Mouse (Mus musculus): ENCODE data around the gene Gm45521. TPM values are rescaled to one million over a fixed set of nuclear protein-coding genes. Genes with fewer than 3 reads are reported as not detected.

Gm45521 gene
- polyA plus RNA-seq, 1 experiment from 2014 or later: not detected

DNA sequence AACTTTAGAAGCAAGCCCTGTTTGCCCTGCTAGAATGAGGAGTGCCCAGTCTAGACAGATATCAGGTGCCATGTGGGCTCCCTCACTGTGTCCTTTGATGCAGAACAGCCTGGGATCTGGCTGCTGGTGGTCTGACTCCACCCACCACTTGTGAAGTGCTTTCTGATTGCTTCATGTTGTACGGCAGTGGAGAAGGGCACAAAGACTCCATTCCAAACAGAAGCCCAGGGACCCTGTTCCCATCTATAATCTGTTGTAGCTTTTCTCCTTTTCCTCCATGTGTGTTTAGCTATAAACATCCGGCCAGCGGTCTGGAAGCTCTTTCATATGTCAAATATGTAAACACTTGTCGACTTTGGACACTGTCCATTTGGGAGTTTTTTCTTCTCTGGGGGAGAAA lies 37.2 kb upstream of the Gm45521 start:
- Histone ChIP-seq H3K4me3 (ENCODE audit: low read depth, low read length) (no peak overlapping the region), H3K27me3 (ENCODE audit: control insufficient read depth, insufficient read depth, low read length) (no peaks in the 10 kb centered on the region), H3K9ac (ENCODE audit: low read length) (no peak overlapping the region), H3K36me3 (ENCODE audit: control insufficient read depth, insufficient read depth, low read length) (peaks cover 25% of the 10 kb centered on the region), H3K4me2 (replicated peaks; ENCODE audit: low read depth) (no peak overlapping the region), H3K4me1 (replicated peaks; ENCODE audit: control insufficient read depth, insufficient read depth) (no peaks in the 10 kb centered on the region), H3K9me3 (ENCODE audit: control insufficient read depth, low read length) (no peaks in the 10 kb centered on the region), H3K27ac (replicated peaks) (no peak overlapping the region; the same call in 1 of the 2 replicates)
- ATAC-seq (ENCODE audit: low FRiP score, low TSS enrichment): peak; percentile 31; the same call in 1 of the 2 replicates
- no peak for DNase-seq (ENCODE audit: low spot score)
- TF ChIP-seq EP300 (optimal IDR thresholded peaks at IDR 0.05) (peak; percentile 54), CTCF (IDR thresholded peaks at IDR 0.05; ENCODE audit: low read depth) (no peak)
- WGBS: 31% methylated on average over 4 of the region's 4 CpGs

DNA sequence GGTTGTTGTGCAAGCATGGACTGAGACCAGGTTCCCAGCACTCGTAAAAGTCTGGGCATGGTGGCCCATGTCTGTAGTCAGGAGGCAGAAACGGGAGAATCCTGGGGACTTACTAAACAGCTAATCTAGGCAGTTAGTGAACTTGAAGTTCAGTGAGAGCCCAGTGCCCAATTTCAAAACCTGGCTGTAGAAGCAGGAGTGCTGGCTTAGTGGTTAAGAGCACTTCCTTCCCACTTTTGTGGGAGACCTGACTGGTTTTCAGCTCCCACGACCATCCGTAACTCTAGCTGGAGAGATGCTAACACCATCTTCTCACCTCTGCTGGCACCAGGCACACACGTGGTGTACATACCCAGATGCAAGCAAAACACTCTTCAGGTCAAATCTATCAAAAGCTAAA lies 35.6 kb upstream of the Gm45521 start:
- H3K36me3 ChIP-seq (ENCODE audit: control insufficient read depth, insufficient read depth, low read length): peaks cover 23% of the 10 kb centered on the region
- 90% methylated on average over 5 of the region's 5 CpGs for WGBS

DNA sequence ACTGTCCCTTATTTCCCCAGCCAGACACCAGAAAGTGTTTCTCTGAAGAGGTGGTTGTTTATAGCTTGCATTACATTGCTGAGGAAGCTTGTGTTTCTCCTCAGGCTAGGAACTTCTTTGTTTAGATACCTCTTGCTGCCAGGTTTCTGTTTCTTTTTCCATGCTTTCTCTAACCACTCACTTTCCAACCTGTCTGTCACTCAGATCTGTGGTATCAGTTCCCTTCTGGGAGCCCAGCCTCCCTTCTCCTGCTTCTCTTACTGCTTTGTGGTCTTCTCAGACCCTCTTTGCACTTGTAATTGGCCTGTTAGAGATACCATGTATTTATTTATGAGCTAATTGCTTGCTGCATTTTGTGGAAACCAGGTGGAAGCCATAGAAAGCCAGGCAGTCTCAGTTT lies 33.5 kb upstream of the Gm45521 start:
- no peaks in the 10 kb centered on the region for H3K4me1 ChIP-seq (replicated peaks; ENCODE audit: control insufficient read depth, insufficient read depth)
- no peaks in the 10 kb centered on the region for H3K27me3 ChIP-seq (ENCODE audit: control insufficient read depth, insufficient read depth, low read length)
- no peak for TF ChIP-seq CTCF (IDR thresholded peaks at IDR 0.05; ENCODE audit: low read depth)
- no peak for TF ChIP-seq EP300 (optimal IDR thresholded peaks at IDR 0.05)
- no peaks in the 10 kb centered on the region for H3K9me3 ChIP-seq (ENCODE audit: control insufficient read depth, low read length)
- no peak overlapping the region for H3K9ac ChIP-seq (ENCODE audit: low read length)
- ATAC-seq (ENCODE audit: low FRiP score, low TSS enrichment) (no peak), DNase-seq (ENCODE audit: low spot score) (no peak)
- H3K4me2 ChIP-seq (replicated peaks; ENCODE audit: low read depth): no peak overlapping the region
- H3K4me3 ChIP-seq (ENCODE audit: low read depth, low read length): no peak overlapping the region
- H3K36me3 ChIP-seq (ENCODE audit: control insufficient read depth, insufficient read depth, low read length): peaks cover 30% of the 10 kb centered on the region; the same call in 1 of the 2 replicates
- no peak overlapping the region for H3K27ac ChIP-seq (replicated peaks)

More for the DNA sequence above, 35.6 kb upstream of the Gm45521 start:
- no peaks in the 10 kb centered on the region for H3K4me1 ChIP-seq (replicated peaks; ENCODE audit: control insufficient read depth, insufficient read depth)
- no peaks in the 10 kb centered on the region for H3K9me3 ChIP-seq (ENCODE audit: control insufficient read depth, low read length)
- H3K4me3 ChIP-seq (ENCODE audit: low read depth, low read length): no peak overlapping the region
- no peaks in the 10 kb centered on the region for H3K27me3 ChIP-seq (ENCODE audit: control insufficient read depth, insufficient read depth, low read length)
- no peak for TF ChIP-seq CTCF (IDR thresholded peaks at IDR 0.05; ENCODE audit: low read depth)
- no peak for TF ChIP-seq EP300 (optimal IDR thresholded peaks at IDR 0.05)
- H3K27ac ChIP-seq (replicated peaks): no peak overlapping the region
- ATAC-seq (ENCODE audit: low FRiP score, low TSS enrichment): no peak
- no peak overlapping the region for H3K9ac ChIP-seq (ENCODE audit: low read length)
- DNase-seq (ENCODE audit: low spot score): no peak
- no peak overlapping the region for H3K4me2 ChIP-seq (replicated peaks; ENCODE audit: low read depth)

DNA sequence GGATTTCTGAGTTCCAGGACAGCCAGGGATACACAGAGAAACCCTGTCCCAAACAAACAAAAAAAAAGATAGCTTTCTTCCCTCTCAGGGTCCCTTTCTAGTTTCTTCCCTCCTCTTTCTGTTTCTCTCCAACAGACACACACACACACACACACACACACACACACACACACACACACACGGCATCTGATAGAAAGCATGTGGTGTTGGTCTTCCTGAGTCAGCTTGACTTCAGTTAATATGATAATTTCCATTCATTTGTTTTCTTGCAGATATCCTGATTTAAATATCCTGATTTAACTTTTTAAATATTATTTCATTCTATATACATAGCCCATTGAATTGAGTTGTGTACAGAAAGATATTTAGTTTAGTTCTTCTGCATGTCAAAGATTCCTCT lies 28.7 kb upstream of the Gm45521 start:
- DNase-seq (ENCODE audit: low spot score): no peak
- no peak overlapping the region for H3K9ac ChIP-seq (ENCODE audit: low read length)
- no peak overlapping the region for H3K27ac ChIP-seq (replicated peaks)
- no peak overlapping the region for H3K4me2 ChIP-seq (replicated peaks; ENCODE audit: low read depth)
- no peaks in the 10 kb centered on the region for H3K27me3 ChIP-seq (ENCODE audit: control insufficient read depth, insufficient read depth, low read length)
- no peaks in the 10 kb centered on the region for H3K4me1 ChIP-seq (replicated peaks; ENCODE audit: control insufficient read depth, insufficient read depth)
- no peak for ATAC-seq (ENCODE audit: low FRiP score, low TSS enrichment)
- H3K4me3 ChIP-seq (ENCODE audit: low read depth, low read length): no peak overlapping the region
- no peak for TF ChIP-seq CTCF (IDR thresholded peaks at IDR 0.05; ENCODE audit: low read depth)
- no peak for TF ChIP-seq EP300 (optimal IDR thresholded peaks at IDR 0.05)
- WGBS: 44% methylated on average over 1 of the region's 1 CpGs
- H3K36me3 ChIP-seq (ENCODE audit: control insufficient read depth, insufficient read depth, low read length): peaks cover 42% of the 10 kb centered on the region
- H3K9me3 ChIP-seq (ENCODE audit: control insufficient read depth, low read length): no peaks in the 10 kb centered on the region

DNA sequence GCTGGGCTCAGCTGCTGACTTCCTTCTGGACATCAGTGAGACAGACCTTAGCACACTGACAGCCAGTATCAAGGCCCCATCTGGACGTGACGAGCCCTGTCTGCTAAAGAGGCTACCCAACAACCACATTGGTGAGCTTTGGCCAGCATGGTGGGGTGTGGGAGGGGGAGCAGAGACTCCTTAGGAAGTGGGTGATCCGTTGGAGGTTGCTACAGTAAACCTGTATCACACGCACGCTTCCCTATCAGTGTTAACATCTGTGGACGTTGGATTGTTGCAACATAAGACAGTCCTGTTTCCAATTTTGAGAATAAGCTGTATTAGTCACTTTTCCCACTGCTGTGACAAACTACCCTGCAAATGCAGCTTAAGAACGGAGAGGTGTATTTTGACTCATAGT lies 28.1 kb upstream of the Gm45521 start:
- no peak for ATAC-seq (ENCODE audit: low FRiP score, low TSS enrichment)
- H3K9me3 ChIP-seq (ENCODE audit: control insufficient read depth, low read length): no peaks in the 10 kb centered on the region
- H3K9ac ChIP-seq (ENCODE audit: low read length): no peak overlapping the region
- no peak overlapping the region for H3K27ac ChIP-seq (replicated peaks)
- no peaks in the 10 kb centered on the region for H3K4me1 ChIP-seq (replicated peaks; ENCODE audit: control insufficient read depth, insufficient read depth)
- no peaks in the 10 kb centered on the region for H3K27me3 ChIP-seq (ENCODE audit: control insufficient read depth, insufficient read depth, low read length)
- no peak for DNase-seq (ENCODE audit: low spot score)
- peaks cover 40% of the 10 kb centered on the region for H3K36me3 ChIP-seq (ENCODE audit: control insufficient read depth, insufficient read depth, low read length)
- WGBS: 83% methylated on average over 7 of the region's 7 CpGs
- no peak overlapping the region for H3K4me3 ChIP-seq (ENCODE audit: low read depth, low read length)
- TF ChIP-seq CTCF (IDR thresholded peaks at IDR 0.05; ENCODE audit: low read depth): no peak
- no peak for TF ChIP-seq EP300 (optimal IDR thresholded peaks at IDR 0.05)
- H3K4me2 ChIP-seq (replicated peaks; ENCODE audit: low read depth): no peak overlapping the region

DNA sequence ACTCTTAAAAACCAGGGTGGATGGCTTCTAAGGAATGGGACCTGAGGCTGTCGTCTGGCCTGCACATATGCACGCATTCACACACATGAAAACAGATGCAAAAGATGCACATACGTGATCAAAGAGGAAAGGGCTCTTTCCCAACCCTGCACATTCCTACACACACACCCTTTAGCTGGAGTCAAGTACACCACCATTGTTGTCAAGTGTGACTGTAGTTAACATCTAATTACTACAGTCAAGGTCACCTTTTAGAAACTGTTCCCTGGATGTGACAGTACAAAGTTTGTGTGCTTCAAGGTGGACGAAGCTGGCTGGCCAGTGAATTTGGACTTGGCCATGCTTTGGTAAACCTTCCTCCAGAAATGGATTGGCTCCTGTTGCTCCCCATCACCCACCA lies 24.9 kb upstream of the Gm45521 start:
- DNase-seq (ENCODE audit: low spot score): no peak
- no peak for ATAC-seq (ENCODE audit: low FRiP score, low TSS enrichment)
- peaks cover 29% of the 10 kb centered on the region for H3K36me3 ChIP-seq (ENCODE audit: control insufficient read depth, insufficient read depth, low read length)
- TF ChIP-seq CTCF (IDR thresholded peaks at IDR 0.05; ENCODE audit: low read depth) (no peak), EP300 (optimal IDR thresholded peaks at IDR 0.05) (no peak)
- no peak overlapping the region for H3K9ac ChIP-seq (ENCODE audit: low read length)
- H3K4me3 ChIP-seq (ENCODE audit: low read depth, low read length): no peak overlapping the region
- no peaks in the 10 kb centered on the region for H3K9me3 ChIP-seq (ENCODE audit: control insufficient read depth, low read length)
- no peak overlapping the region for H3K27ac ChIP-seq (replicated peaks)
- no peaks in the 10 kb centered on the region for H3K27me3 ChIP-seq (ENCODE audit: control insufficient read depth, insufficient read depth, low read length)
- no peak overlapping the region for H3K4me2 ChIP-seq (replicated peaks; ENCODE audit: low read depth)
- WGBS: 93% methylated on average over 4 of the region's 4 CpGs
- H3K4me1 ChIP-seq (replicated peaks; ENCODE audit: control insufficient read depth, insufficient read depth): no peaks in the 10 kb centered on the region

Measured in stomach, postnatal 0 days (tissue).